Mouse (Mus musculus) olfactory bulb, adult 2 months (tissue): ENCODE data around the gene Lgr4. TPM values are rescaled to one million over a fixed set of nuclear protein-coding genes. Genes with fewer than 3 reads are reported as not detected.

Source experiments
- H3K27ac ChIP-seq: fragments of 200-500 bp; 2 replicates; pipeline ENCODE4 v1.5.1; 2012; ENCODE audit warnings: low read depth, low read length; ENCODE audit not compliant: insufficient read depth
- H3K4me1 ChIP-seq: fragments of 200-500 bp; 2 replicates; pipeline ENCODE4 v1.6.1; 2012; ENCODE audit warnings: low read length; ENCODE audit not compliant: control insufficient read depth, insufficient read depth
- H3K4me3 ChIP-seq: fragments of 200-500 bp; 2 replicates; pipeline ENCODE4 v1.5.1; 2012; ENCODE audit warnings: mild to moderate bottlenecking, low read depth, low read length, moderate library complexity; ENCODE audit not compliant: insufficient read depth
- CTCF ChIP-seq: fragments of 200-500 bp; IDR thresholded peaks from 2 replicates; pipeline ENCODE4 v1.5.1; 2012; ENCODE audit warnings: low read depth, mild to moderate bottlenecking, low read length, moderate library complexity; ENCODE audit not compliant: insufficient read depth
- POLR2A ChIP-seq: fragments of 200-500 bp; IDR thresholded peaks from 2 replicates; pipeline ENCODE4 v1.6.1; 2012; ENCODE audit warnings: mild to moderate bottlenecking, low read depth, low read length, moderate library complexity; ENCODE audit not compliant: insufficient read depth
- WGBS: fragments of 180-500 bp; shearing (Covaris S2); methylation state at CpG from one replicate; pipeline ENCODE4 v1.1.7; 2018; 5-methylcytosine and 5-hydroxymethylcytosine counted together
- polyA plus RNA-seq: library from polyadenylated mRNA; stranded (reverse); fragments of >200 nt; gene quantifications from 2 replicates; pipeline ENCODE4 v1.2.4, GENCODE M21; 2012; ENCODE audit warnings: low replicate concordance; ENCODE audit not compliant: missing spikeins, insufficient read depth, insufficient read length

Lgr4 gene
- polyA plus RNA-seq, 1 experiment = not detected

GRCm38 (mm10) chr2:109918592-109919262 lies 1.3 kb downstream of the Lgr4 start:
- Histone ChIP-seq H3K4me3 (peak overlapping the region; percentile 97), H3K27ac (peak overlapping the region; percentile 86; the same call in 1 of the 2 replicates), H3K4me1 (0 out of 2 replicates have a peak, but pooled peaks cover 5% of the 10 kb centered on the region)
- TF ChIP-seq CTCF (no peak), POLR2A (no peak)
- 8% methylated on average over 22 of the region's 22 CpGs for WGBS

GRCm38 (mm10) chr2:109920471-109920870 lies 3.0 kb downstream of the Lgr4 start:
- Histone ChIP-seq H3K4me1 (peaks cover 5% of the 10 kb centered on the region; the same call in 1 of the 2 replicates), H3K27ac (no peak overlapping the region), H3K4me3 (peak overlapping the region; percentile 19; the same call in 1 of the 2 replicates)
- 51% methylated on average over 7 of the region's 7 CpGs for WGBS
- no peak for TF ChIP-seq CTCF
- TF ChIP-seq POLR2A = no peak

GRCm38 (mm10) chr2:109921298-109922035 lies 4.0 kb downstream of the Lgr4 start:
- Histone ChIP-seq H3K4me1 (peaks cover 7% of the 10 kb centered on the region; the same call in 1 of the 2 replicates), H3K27ac (no peak overlapping the region), H3K4me3 (no peak overlapping the region)
- no peak for TF ChIP-seq CTCF
- no peak for TF ChIP-seq POLR2A
- 47% methylated on average over 8 of the region's 8 CpGs for WGBS

GRCm38 (mm10) chr2:109922306-109922705 lies 4.9 kb downstream of the Lgr4 start:
- no peak overlapping the region for H3K4me3 ChIP-seq
- TF ChIP-seq POLR2A = no peak
- TF ChIP-seq CTCF = no peak
- 59% methylated on average over 3 of the region's 3 CpGs for WGBS
- peaks cover 7% of the 10 kb centered on the region; the same call in 1 of the 2 replicates for H3K4me1 ChIP-seq
- H3K27ac ChIP-seq = no peak overlapping the region

GRCm38 (mm10) chr2:109923031-109923430 lies 5.6 kb downstream of the Lgr4 start:
- Histone ChIP-seq H3K27ac (no peak overlapping the region), H3K4me3 (no peak overlapping the region), H3K4me1 (peaks cover 7% of the 10 kb centered on the region; the same call in 1 of the 2 replicates)
- WGBS = 78% methylated on average over 3 of the region's 3 CpGs
- TF ChIP-seq POLR2A (no peak), CTCF (no peak)

- TF ChIP-seq CTCF = no peak
- TF ChIP-seq POLR2A = no peak
- Histone ChIP-seq H3K27ac (no peak overlapping the region), H3K4me1 (peaks cover 7% of the 10 kb centered on the region; the same call in 1 of the 2 replicates), H3K4me3 (no peak overlapping the region)
- WGBS = 88% methylated on average over 3 of the region's 3 CpGs
Measured at GRCm38 (mm10) chr2:109923945-109924344, 6.5 kb downstream of the Lgr4 start.

- TF ChIP-seq POLR2A (no peak), CTCF (no peak)
- 95% methylated on average over 4 of the region's 4 CpGs for WGBS
- Histone ChIP-seq H3K4me3 (no peak overlapping the region), H3K4me1 (peaks cover 5% of the 10 kb centered on the region), H3K27ac (no peak overlapping the region)
Measured at GRCm38 (mm10) chr2:109926984-109927383, 9.5 kb downstream of the Lgr4 start.

- Histone ChIP-seq H3K4me3 (no peak overlapping the region), H3K4me1 (peaks cover 5% of the 10 kb centered on the region), H3K27ac (no peak overlapping the region)
- 96% methylated on average over 7 of the region's 7 CpGs for WGBS
- TF ChIP-seq CTCF = no peak
- no peak for TF ChIP-seq POLR2A
Measured at GRCm38 (mm10) chr2:109927446-109927845, 10.0 kb downstream of the Lgr4 start.

- TF ChIP-seq POLR2A (no peak), CTCF (no peak)
- Histone ChIP-seq H3K4me3 (no peak overlapping the region), H3K4me1 (peaks cover 6% of the 10 kb centered on the region), H3K27ac (no peak overlapping the region)
Measured at GRCm38 (mm10) chr2:109927876-109928275, 10.4 kb downstream of the Lgr4 start.
